Mouse (Mus musculus) thymus, adult 2 months (tissue): ENCODE measurements around the gene Krt18. TPM values are rescaled to one million over a fixed set of nuclear protein-coding genes. Genes with fewer than 3 reads are reported as not detected.
A peak's percentile ranks its signal among the peaks of the same experiment; 100 is the strongest.

ENCODE experiments used
- DNase-seq: peaks from one replicate; pipeline ENCODE4 v3.0.0; 2021
- H3K27ac ChIP-seq: fragments of 200-500 bp; 2 replicates; pipeline ENCODE4 v1.5.1; 2012; ENCODE audit warnings: low read length, control low read depth; ENCODE audit not compliant: control insufficient read depth, insufficient read depth
- H3K27me3 ChIP-seq: fragments of 200-500 bp; 2 replicates; pipeline ENCODE4 v1.6.1; 2012; ENCODE audit warnings: mild to moderate bottlenecking, low read length, moderate library complexity, mixed read lengths; ENCODE audit not compliant: control insufficient read depth, insufficient read depth
- H3K36me3 ChIP-seq: fragments of 200-500 bp; 2 replicates; pipeline ENCODE4 v1.6.1; 2012; ENCODE audit warnings: mild to moderate bottlenecking, low read length, moderate library complexity; ENCODE audit not compliant: control insufficient read depth, insufficient read depth
- H3K4me1 ChIP-seq: fragments of 200-500 bp; replicated peaks from 2 replicates; pipeline ENCODE4 v1.6.1; 2012; ENCODE audit warnings: low read length; ENCODE audit not compliant: control insufficient read depth, insufficient read depth
- H3K4me3 ChIP-seq: fragments of 200-500 bp; 2 replicates; pipeline ENCODE4 v1.5.1; 2012; ENCODE audit warnings: mild to moderate bottlenecking, low read length, control low read depth, moderate library complexity; ENCODE audit not compliant: control insufficient read depth, insufficient read depth
- CTCF ChIP-seq: fragments of 200-500 bp; IDR thresholded peaks from 2 replicates; pipeline ENCODE4 v1.5.1; 2012; ENCODE audit warnings: mild to moderate bottlenecking, control low read depth, low read length, moderate library complexity, borderline replicate concordance; ENCODE audit not compliant: control insufficient read depth, poor library complexity, insufficient read depth; ENCODE audit errors: extremely low read depth
- POLR2A ChIP-seq: fragments of 200-500 bp; IDR thresholded peaks from 2 replicates; pipeline ENCODE4 v1.6.1; 2012; ENCODE audit warnings: mild to moderate bottlenecking, low read length, control low read depth, moderate library complexity; ENCODE audit not compliant: control insufficient read depth, poor library complexity, insufficient read depth; ENCODE audit errors: extremely low read depth
- WGBS: fragments of 180-500 bp; shearing (Covaris S2); methylation state at CpG from one replicate; pipeline ENCODE4 v1.1.7; 2018; 5-methylcytosine and 5-hydroxymethylcytosine counted together
- polyA plus RNA-seq: library from polyadenylated mRNA; depleted of rRNA; stranded (reverse); fragments of >200 nt; gene quantifications from 2 replicates; pipeline ENCODE4 v1.2.3, GENCODE M21; 2012

Gene Krt18
- polyA plus RNA-seq, 1 experiment = 219 TPM

GRCm38 (mm10) chr15:102065661-102066325 lies 37.8 kb downstream of the Krt18 start:
- TF ChIP-seq CTCF (peak; percentile 99), POLR2A (no peak)
- H3K27me3 ChIP-seq = no peaks in the 10 kb centered on the region
- no peak overlapping the region for H3K4me3 ChIP-seq
- H3K27ac ChIP-seq = no peak overlapping the region
- 6% methylated on average over 20 of the region's 20 CpGs for WGBS
- peak; percentile 91 for DNase-seq
- H3K4me1 ChIP-seq = peaks cover 9% of the 10 kb centered on the region
- no peaks in the 10 kb centered on the region for H3K36me3 ChIP-seq

GRCm38 (mm10) chr15:102070476-102071467 lies 42.8 kb downstream of the Krt18 start:
- H3K27me3 ChIP-seq = no peaks in the 10 kb centered on the region
- H3K4me3 ChIP-seq = no peak overlapping the region
- peaks cover 12% of the 10 kb centered on the region for H3K4me1 ChIP-seq
- H3K27ac ChIP-seq = no peak overlapping the region
- TF ChIP-seq CTCF (no peak), POLR2A (no peak)
- no peaks in the 10 kb centered on the region for H3K36me3 ChIP-seq
- 85% methylated on average over 13 of the region's 13 CpGs for WGBS
- no peak for DNase-seq

GRCm38 (mm10) chr15:102072963-102073558 lies 45.1 kb downstream of the Krt18 start:
- no peak overlapping the region for H3K27ac ChIP-seq

GRCm38 (mm10) chr15:102073559-102074069 lies 45.6 kb downstream of the Krt18 start, which contains the start of gene Eif4b:
Gene Eif4b, plus strand, starts transcription at chr15:102073773.
- peak; percentile 98 for DNase-seq
- Histone ChIP-seq H3K4me3 (peak within 1 kb of the TSS; percentile 72), H3K27me3 (no peaks in the 10 kb centered on the region), H3K36me3 (no peaks in the 10 kb centered on the region), H3K27ac (peak within 1 kb of the TSS; percentile 57), H3K4me1 (peaks cover 12% of the 10 kb centered on the region)
- TF ChIP-seq CTCF (peak; percentile 78; the same call in 1 of the 2 replicates), POLR2A (peak; percentile 56)
- under 1% methylated on average over 57 of the region's 58 CpGs for WGBS

More at GRCm38 (mm10) chr15:102072963-102073558, 45.1 kb downstream of the Krt18 start:
- H3K36me3 ChIP-seq = no peaks in the 10 kb centered on the region
- WGBS = 17% methylated on average over 6 of the region's 6 CpGs
- no peaks in the 10 kb centered on the region for H3K27me3 ChIP-seq
- H3K4me1 ChIP-seq = peaks cover 12% of the 10 kb centered on the region
- TF ChIP-seq POLR2A (no peak), CTCF (no peak)
- H3K4me3 ChIP-seq = peak overlapping the region; percentile 72
- no peak for DNase-seq

- no peaks in the 10 kb centered on the region for H3K27me3 ChIP-seq
- TF ChIP-seq CTCF = 0 out of 2 replicates have a peak, but pooled peaks have one; percentile 30
- TF ChIP-seq POLR2A = 0 out of 2 replicates have a peak, but pooled peaks have one; percentile 10
- H3K27ac ChIP-seq = peak overlapping the region; percentile 57
- peak; percentile 66 for DNase-seq
- under 1% methylated on average over 57 of the region's 57 CpGs for whole genome bisulfite sequencing
- H3K36me3 ChIP-seq = no peaks in the 10 kb centered on the region
- peaks cover 11% of the 10 kb centered on the region for H3K4me1 ChIP-seq
- peak overlapping the region; percentile 72 for H3K4me3 ChIP-seq
Observed at GRCm38 (mm10) chr15:102074070-102074731, 46.2 kb downstream of the Krt18 start.
